Mouse (Mus musculus) lung, embryonic 16.5 days (tissue): ENCODE results near the gene Calcoco1. TPM values are rescaled to one million over a fixed set of nuclear protein-coding genes. Genes with fewer than 3 reads are reported as not detected.

Experiments
- ATAC-seq: fragments of 200-750 bp; cut with Nextera tagmentation; 2 replicates; pipeline ENCODE4 v1.8.0; 2017; ENCODE audit warnings: low read depth, mild to moderate bottlenecking, moderate library complexity
- H3K27ac ChIP-seq: fragments of 300-500 bp; sonication (generic); 2 replicates; pipeline ENCODE4 v1.5.1; 2014; ENCODE audit warnings: mild to moderate bottlenecking, control low read depth, low read length
- H3K27me3 ChIP-seq: fragments of 300-500 bp; sonication (generic); 2 replicates; pipeline ENCODE4 v1.6.1; 2014; ENCODE audit warnings: low read depth, low read length, mixed read lengths; ENCODE audit not compliant: control insufficient read depth, insufficient read depth
- H3K36me3 ChIP-seq: fragments of 300-500 bp; sonication (generic); 2 replicates; pipeline ENCODE4 v1.6.1; 2014; ENCODE audit warnings: low read length; ENCODE audit not compliant: control insufficient read depth, insufficient read depth
- H3K4me1 ChIP-seq: fragments of 300-500 bp; sonication (generic); replicated peaks from 2 replicates; pipeline ENCODE4 v1.6.1; 2014; ENCODE audit warnings: low read length, mixed read lengths; ENCODE audit not compliant: control insufficient read depth, insufficient read depth
- H3K4me2 ChIP-seq: fragments of 300-500 bp; sonication (generic); 2 replicates; pipeline ENCODE4 v1.6.1; 2014; ENCODE audit warnings: low read depth, low read length, control low read depth
- H3K4me3 ChIP-seq: fragments of 300-500 bp; sonication (generic); 2 replicates; pipeline ENCODE4 v1.5.1; 2014; ENCODE audit warnings: mild to moderate bottlenecking, low read length, control low read depth
- H3K9ac ChIP-seq: fragments of 300-500 bp; sonication (generic); 2 replicates; pipeline ENCODE4 v1.6.1; 2014; ENCODE audit warnings: low read length, control low read depth
- H3K9me3 ChIP-seq: fragments of 300-500 bp; sonication (generic); 2 replicates; pipeline ENCODE4 v1.6.1; 2016; ENCODE audit warnings: low read length; ENCODE audit not compliant: control insufficient read depth
- whole genome bisulfite sequencing: fragments of 180-500 bp; shearing (Covaris S2); extraction: QIAGEN DNeasy Blood & Tissue Kit; methylation state at CpG from one replicate; pipeline ENCODE4 v1.1.7; 2014; 5-methylcytosine and 5-hydroxymethylcytosine counted together
- polyA plus RNA-seq: library from polyadenylated mRNA; unstranded; fragments of >200 nt; fragmentation: Nextera tagmentation; extraction: Ambion mirVana; gene quantifications from 2 replicates; pipeline ENCODE4 v1.2.1, GENCODE M21; 2015

Gene Calcoco1
- polyA plus RNA-seq, 1 experiment from 2014 or later: 61.7 TPM

GRCm38 (mm10) chr15:102733759-102734531 is 12.0 kb upstream of the Calcoco1 start:
- ATAC-seq: no peak
- Histone ChIP-seq H3K9ac (no peak overlapping the region), H3K27me3 (peaks cover 33% of the 10 kb centered on the region), H3K4me1 (no peaks in the 10 kb centered on the region; the same call in 1 of the 2 replicates), H3K4me2 (no peak overlapping the region), H3K9me3 (no peaks in the 10 kb centered on the region), H3K36me3 (no peaks in the 10 kb centered on the region), H3K27ac (no peak overlapping the region), H3K4me3 (no peak overlapping the region)
- WGBS: 78% methylated on average over 28 of the region's 28 CpGs

- Histone ChIP-seq H3K4me3 (no peak overlapping the region), H3K27ac (no peak overlapping the region), H3K9ac (no peak overlapping the region), H3K4me2 (no peak overlapping the region), H3K9me3 (no peaks in the 10 kb centered on the region), H3K36me3 (no peaks in the 10 kb centered on the region), H3K27me3 (peaks cover 33% of the 10 kb centered on the region), H3K4me1 (no peaks in the 10 kb centered on the region; the same call in 1 of the 2 replicates)
- WGBS: 71% methylated on average over 5 of the region's 5 CpGs
- ATAC-seq: no peak
These were observed 11.3 kb upstream of the Calcoco1 start for GRCm38 (mm10) chr15:102733233-102733632.

GRCm38 (mm10) chr15:102732406-102732805 is 10.4 kb upstream of the Calcoco1 start:
- Histone ChIP-seq H3K4me3 (no peak overlapping the region), H3K9me3 (no peaks in the 10 kb centered on the region), H3K27me3 (peaks cover 29% of the 10 kb centered on the region), H3K27ac (no peak overlapping the region), H3K4me1 (no peaks in the 10 kb centered on the region; the same call in 1 of the 2 replicates), H3K36me3 (no peaks in the 10 kb centered on the region), H3K4me2 (no peak overlapping the region), H3K9ac (no peak overlapping the region)
- ATAC-seq: no peak
- WGBS: 88% methylated on average over 6 of the region's 6 CpGs

- H3K4me2 ChIP-seq: no peak overlapping the region
- no peaks in the 10 kb centered on the region for H3K4me1 ChIP-seq
- no peak overlapping the region for H3K4me3 ChIP-seq
- H3K27ac ChIP-seq: no peak overlapping the region
- no peaks in the 10 kb centered on the region; the same call in 1 of the 2 replicates for H3K27me3 ChIP-seq
- WGBS: 36% methylated on average over 2 of the region's 2 CpGs
- H3K36me3 ChIP-seq: no peaks in the 10 kb centered on the region
- H3K9me3 ChIP-seq: no peaks in the 10 kb centered on the region
- peak; percentile 26; the same call in 1 of the 2 replicates for ATAC-seq
- H3K9ac ChIP-seq: no peak overlapping the region
These were observed 6.0 kb upstream of the Calcoco1 start for GRCm38 (mm10) chr15:102727951-102728350.

- no peak overlapping the region for H3K27ac ChIP-seq
- peaks cover 2% of the 10 kb centered on the region; the same call in 1 of the 2 replicates for H3K36me3 ChIP-seq
- 72% methylated on average over 10 of the region's 10 CpGs for WGBS
- H3K9ac ChIP-seq: no peak overlapping the region
- ATAC-seq: no peak
- no peaks in the 10 kb centered on the region for H3K9me3 ChIP-seq
- H3K4me2 ChIP-seq: no peak overlapping the region
- no peaks in the 10 kb centered on the region for H3K27me3 ChIP-seq
- H3K4me3 ChIP-seq: no peak overlapping the region
- peaks cover 7% of the 10 kb centered on the region for H3K4me1 ChIP-seq
These were observed 1.6 kb upstream of the Calcoco1 start for GRCm38 (mm10) chr15:102723358-102724135.

- Histone ChIP-seq H3K27ac (peak overlapping the region; percentile 77), H3K9me3 (no peaks in the 10 kb centered on the region), H3K4me3 (peak overlapping the region; percentile 34), H3K36me3 (peaks cover 7% of the 10 kb centered on the region), H3K9ac (peak overlapping the region; percentile 34), H3K27me3 (no peaks in the 10 kb centered on the region), H3K4me2 (peak overlapping the region; percentile 52), H3K4me1 (peaks cover 7% of the 10 kb centered on the region)
- ATAC-seq: peak; percentile 56
- 27% methylated on average over 4 of the region's 4 CpGs for WGBS
These were observed 538 bp upstream of the Calcoco1 start for GRCm38 (mm10) chr15:102722500-102722931.

- peak; percentile 13; the same call in 1 of the 2 replicates for ATAC-seq
- Histone ChIP-seq H3K36me3 (peaks cover 9% of the 10 kb centered on the region), H3K9ac (peak overlapping the region; percentile 78), H3K4me3 (peak overlapping the region; percentile 68), H3K4me1 (peaks cover 7% of the 10 kb centered on the region), H3K27me3 (no peaks in the 10 kb centered on the region), H3K27ac (no peak overlapping the region), H3K9me3 (no peaks in the 10 kb centered on the region), H3K4me2 (peak overlapping the region; percentile 71)
- WGBS: 14% methylated on average over 14 of the region's 14 CpGs
These were observed 721 bp downstream of the Calcoco1 start for GRCm38 (mm10) chr15:102721016-102721898.

GRCm38 (mm10) chr15:102716132-102716531 is 5.8 kb downstream of the Calcoco1 start:
- Histone ChIP-seq H3K4me1 (peaks cover 9% of the 10 kb centered on the region), H3K4me3 (no peak overlapping the region), H3K27me3 (no peaks in the 10 kb centered on the region), H3K9ac (no peak overlapping the region), H3K36me3 (peaks cover 24% of the 10 kb centered on the region), H3K9me3 (no peaks in the 10 kb centered on the region), H3K4me2 (no peak overlapping the region), H3K27ac (no peak overlapping the region)
- ATAC-seq: peak; percentile 42; the same call in 1 of the 2 replicates
- 44% methylated on average over 12 of the region's 12 CpGs for WGBS
